In genomic region chr9:28247742-28248503, GRCm38 (mm10) we compare ENCODE assay signal across 8 mouse cellular contexts.
DNase-seq lines count a peak whose midpoint lies in the region; ATAC-seq and TF ChIP-seq lines count a peak whose summit lies in the region.
"Had no signal": no experiment of that assay in that cellular context is flagged by ENCODE, and none has a peak within 500 bp of the region (broad histone marks: within the 10 kb centered on the region; RNA-seq: fewer than 3 reads in every experiment).

No protein-coding gene starts in this region.

- peak; percentile 79 for DNase-seq in lung, embryonic 14.5 days
- DNase-seq in lung, postnatal 4 days = no peak
- DNase-seq in cerebellum, adult 2 months = peak; percentile 42 to 54
- DNase-seq in neural tube, embryonic 11.5 days (ENCODE audit: low spot score) = peak; percentile 45
- DNase-seq in thymus, adult 2 months = no peak
- no peak for DNase-seq in gastrocnemius, postnatal 14 days

- H3K4me2 ChIP-seq in lung, embryonic 14.5 days = no peak overlapping the region
- H3K4me2 ChIP-seq in forebrain, embryonic 16.5 days (ENCODE audit: low read length) = no peak overlapping the region
- H3K4me2 ChIP-seq in neural tube, embryonic 11.5 days (ENCODE audit: low read depth) = no peak overlapping the region
- H3K4me2 ChIP-seq: embryonic facial prominence, embryonic 13.5 days had no signal

- no peaks in the 10 kb centered on the region for H3K27me3 ChIP-seq in lung, embryonic 14.5 days (ENCODE audit: insufficient read depth, low read length)
- no peaks in the 10 kb centered on the region for H3K27me3 ChIP-seq in cerebellum, adult 2 months (ENCODE audit: control insufficient read depth, insufficient read depth, low read length)
- no peaks in the 10 kb centered on the region for H3K27me3 ChIP-seq in forebrain, embryonic 16.5 days (replicated peaks; ENCODE audit: control insufficient read depth, insufficient read depth, low read length)
- H3K27me3 ChIP-seq in neural tube, embryonic 11.5 days (ENCODE audit: control insufficient read depth, insufficient read depth, low read length) = no peaks in the 10 kb centered on the region
- no peaks in the 10 kb centered on the region for H3K27me3 ChIP-seq in thymus, adult 2 months (ENCODE audit: control insufficient read depth, insufficient read depth, low read length)

- no peak overlapping the region for H3K9ac ChIP-seq in lung, embryonic 14.5 days
- H3K9ac ChIP-seq in forebrain, embryonic 16.5 days (replicated peaks; ENCODE audit: low read depth, low read length) = no peak overlapping the region
- no peak overlapping the region for H3K9ac ChIP-seq in neural tube, embryonic 11.5 days (ENCODE audit: low read length)
- H3K9ac ChIP-seq: embryonic facial prominence, embryonic 13.5 days had no signal

- H3K27ac ChIP-seq in lung, embryonic 14.5 days (ENCODE audit: low read depth) = no peak overlapping the region
- H3K27ac ChIP-seq in cerebellum, adult 2 months (ENCODE audit: insufficient read depth, low read length) = no peak overlapping the region
- H3K27ac ChIP-seq in forebrain, embryonic 16.5 days (ENCODE audit: low read length) = no peak overlapping the region
- no peak overlapping the region for H3K27ac ChIP-seq in neural tube, embryonic 11.5 days (ENCODE audit: low read depth, low read length)
- no peak overlapping the region for H3K27ac ChIP-seq in thymus, adult 2 months (ENCODE audit: control insufficient read depth, insufficient read depth, low read length)
- H3K27ac ChIP-seq: embryonic facial prominence, embryonic 13.5 days had no signal

- ATAC-seq in lung, embryonic 14.5 days (ENCODE audit: insufficient read depth) = peak; percentile 35; the same call in 1 of the 2 replicates
- peak; percentile 80 for ATAC-seq in forebrain, embryonic 16.5 days
- no peak for ATAC-seq in neural tube, embryonic 11.5 days (ENCODE audit: insufficient read depth, low FRiP score, low TSS enrichment)

- 63% methylated on average over 7 of the region's 7 CpGs for WGBS in lung, embryonic 14.5 days
- WGBS in cerebellum, adult 2 months = 66% methylated on average over 7 of the region's 7 CpGs
- WGBS in forebrain, embryonic 16.5 days = 64% methylated on average over 7 of the region's 7 CpGs
- WGBS in neural tube, embryonic 11.5 days = 65% methylated on average over 7 of the region's 7 CpGs
- 64% methylated on average over 7 of the region's 7 CpGs for WGBS in thymus, adult 2 months

- intact Hi-C loops in gastrocnemius, postnatal 14 days (cut with DNase I; ENCODE audit: low total_unique reads) = loop anchor here (2.0 kb wide), 1 partner anchor 839 kb away; no protein-coding TSS in a partner anchor

- TF ChIP-seq POLR2A in cerebellum, adult 2 months (IDR thresholded peaks at IDR 0.05; ENCODE audit: borderline replicate concordance, insufficient read depth, low read length) = no peak
- TF ChIP-seq POLR2A in thymus, adult 2 months (IDR thresholded peaks at IDR 0.05; ENCODE audit: control insufficient read depth, extremely low read depth, insufficient read depth, low read length, poor library complexity) = no peak

- H3K36me3 ChIP-seq in lung, embryonic 14.5 days (ENCODE audit: insufficient read depth) = no peaks in the 10 kb centered on the region
- H3K36me3 ChIP-seq in forebrain, embryonic 16.5 days (ENCODE audit: control insufficient read depth, insufficient read depth) = no peaks in the 10 kb centered on the region
- no peaks in the 10 kb centered on the region for H3K36me3 ChIP-seq in neural tube, embryonic 11.5 days (ENCODE audit: control insufficient read depth, insufficient read depth, low read length)
- H3K36me3 ChIP-seq in thymus, adult 2 months (ENCODE audit: control insufficient read depth, insufficient read depth, low read length) = no peaks in the 10 kb centered on the region
- H3K36me3 ChIP-seq: embryonic facial prominence, embryonic 13.5 days had no signal

- H3K4me1 ChIP-seq in lung, embryonic 14.5 days (ENCODE audit: insufficient read depth) = no peaks in the 10 kb centered on the region
- no peaks in the 10 kb centered on the region for H3K4me1 ChIP-seq in cerebellum, adult 2 months (ENCODE audit: control insufficient read depth, insufficient read depth, low read length)
- 0 out of 2 replicates have a peak, but pooled peaks cover 2% of the 10 kb centered on the region for H3K4me1 ChIP-seq in forebrain, embryonic 16.5 days (replicated peaks; ENCODE audit: control insufficient read depth, insufficient read depth, low read length)
- H3K4me1 ChIP-seq in neural tube, embryonic 11.5 days (ENCODE audit: control insufficient read depth, insufficient read depth, low read length) = no peaks in the 10 kb centered on the region
- no peaks in the 10 kb centered on the region for H3K4me1 ChIP-seq in thymus, adult 2 months (replicated peaks; ENCODE audit: control insufficient read depth, insufficient read depth, low read length)
- H3K4me1 ChIP-seq: embryonic facial prominence, embryonic 13.5 days had no signal

- H3K9me3 ChIP-seq in lung, embryonic 14.5 days (ENCODE audit: low read depth, low read length) = no peaks in the 10 kb centered on the region
- H3K9me3 ChIP-seq in forebrain, embryonic 16.5 days (ENCODE audit: control insufficient read depth, low read length) = no peaks in the 10 kb centered on the region
- H3K9me3 ChIP-seq in neural tube, embryonic 11.5 days (ENCODE audit: control insufficient read depth, low read length) = no peaks in the 10 kb centered on the region
- H3K9me3 ChIP-seq: embryonic facial prominence, embryonic 13.5 days had no signal

- TF ChIP-seq CTCF in lung, embryonic 14.5 days (IDR thresholded peaks at IDR 0.05; ENCODE audit: low read depth) = peak; percentile 84
- peak; percentile 68 for TF ChIP-seq CTCF in cerebellum, adult 2 months (IDR thresholded peaks at IDR 0.05; ENCODE audit: borderline replicate concordance, insufficient read depth, low read depth, low read length)
- TF ChIP-seq CTCF in thymus, adult 2 months (IDR thresholded peaks at IDR 0.05; ENCODE audit: borderline replicate concordance, control insufficient read depth, extremely low read depth, insufficient read depth, low read length, poor library complexity) = no peak

- H3K4me3 ChIP-seq in lung, embryonic 14.5 days (ENCODE audit: low read depth, low read length) = no peak overlapping the region
- H3K4me3 ChIP-seq in cerebellum, adult 2 months (replicated peaks; ENCODE audit: insufficient read depth, low read depth, low read length) = no peak overlapping the region
- no peak overlapping the region for H3K4me3 ChIP-seq in forebrain, embryonic 16.5 days (replicated peaks; ENCODE audit: low read length)
- no peak overlapping the region for H3K4me3 ChIP-seq in neural tube, embryonic 11.5 days (ENCODE audit: low read depth, low read length)
- no peak overlapping the region for H3K4me3 ChIP-seq in thymus, adult 2 months (ENCODE audit: control insufficient read depth, insufficient read depth, low read length)
- H3K4me3 ChIP-seq: embryonic facial prominence, embryonic 13.5 days had no signal

Comparison
In these comparisons a context has a peak if more than half of its experiments do, and no peak if none do; other contexts are left out.
1. DNase-seq: peak in lung, embryonic 14.5 days (single experiment), cerebellum, adult 2 months (2 of 2) and neural tube, embryonic 11.5 days (single experiment); none in lung, postnatal 4 days (0 of 2), thymus, adult 2 months (single experiment) and gastrocnemius, postnatal 14 days (single experiment).